Mouse (Mus musculus) gastrocnemius, postnatal 4 days (tissue): ENCODE results near the gene Mvk. TPM values are rescaled to one million over a fixed set of nuclear protein-coding genes. Genes with fewer than 3 reads are reported as not detected.

Experiments used
- DNase-seq, 2 experiments: peaks; one replicate each; pipeline ENCODE4 v3.0.0; 2021 to 2022; ENCODE audit warnings: low spot score in 2 of 2, mixed read lengths in 2 of 2
- microRNA-seq: library from miRNA; unstranded; fragments of <30 nt; microRNA quantifications from one replicate; pipeline ENCODE4 v1.2.0, GENCODE M21; 2021
- total RNA-seq, 2 experiments: library from RNA; stranded (reverse); gene quantifications; 2 replicates each; pipeline ENCODE4 v1.2.3; 2021

The Mvk gene
- total RNA-seq, 2 experiments from 2014 or later, result 20.8 to 24.2 TPM

- DNase-seq, result no peak
Observed at GRCm38 (mm10) chr5:114507964-114508363, 63.9 kb downstream of the Mvk start.

GRCm38 (mm10) chr5:114509461-114509860 is 65.4 kb downstream of the Mvk start:
- DNase-seq, result no peak

Small RNA genes within 50 kb of the gene (microRNA-seq; reads per million reads assigned to microRNA genes)
- gene Mir7027, result not detected

Other genes with a start within 250 kb of the Mvk start
- gene Foxn4, start 170.5 kb upstream of the Mvk start, total RNA-seq, result under 1 TPM in 1 of 2 experiments, not detected in 1; 0.15 TPM
- gene Myo1h, start 155.1 kb upstream of the Mvk start, total RNA-seq, result under 1 TPM; 0.34 to 0.57 TPM
- gene Kctd10, start 63.8 kb upstream of the Mvk start, total RNA-seq, result 10 to 100 TPM; 38.0 to 40.7 TPM
- gene Ube3b, start 63.7 kb upstream of the Mvk start, total RNA-seq, result 10 to 100 TPM; 54.2 to 59.3 TPM
- gene Mmab, start 209 bp upstream of the Mvk start, total RNA-seq, result 10 to 100 TPM; 13.6 to 16.0 TPM
- gene Fam222a, start 123.7 kb downstream of the Mvk start, total RNA-seq, result 1 to 10 TPM; 2.2 to 2.5 TPM
- 1 to 10 TPM; 1.6 to 1.8 TPM for gene Trpv4, start 214.2 kb downstream of the Mvk start, total RNA-seq
- gene Gltp, start 246.7 kb downstream of the Mvk start, total RNA-seq, result 10 to 100 TPM; 26.4 to 31.8 TPM